19 mouse cellular contexts compared by ENCODE assay signal in genomic region chr11:77724766-77725165, GRCm38 (mm10). TPM values are rescaled to one million over a fixed set of nuclear protein-coding genes. Genes with fewer than 3 reads are reported as not detected.
"Had no signal": no experiment of that assay in that cellular context is flagged by ENCODE, and none has a peak within 500 bp of the region (broad histone marks: within the 10 kb centered on the region; RNA-seq: fewer than 3 reads in every experiment).

No protein-coding gene starts in this region.

- H3K4me3 ChIP-seq: limb, embryonic 12.5 days; liver, embryonic 13.5 days; lung, embryonic 15.5 days; midbrain, embryonic 13.5 days; neural tube, embryonic 13.5 days had no signal

- H3K27me3 ChIP-seq: limb, embryonic 12.5 days; lung, embryonic 15.5 days; midbrain, embryonic 13.5 days; neural tube, embryonic 13.5 days had no signal

- H3K4me2 ChIP-seq: limb, embryonic 12.5 days; liver, embryonic 13.5 days; lung, embryonic 15.5 days; midbrain, embryonic 13.5 days; neural tube, embryonic 13.5 days had no signal

- ATAC-seq: liver, postnatal 0 days; midbrain, embryonic 13.5 days had no signal

- H3K9ac ChIP-seq: limb, embryonic 12.5 days; liver, embryonic 13.5 days; liver, postnatal 0 days; lung, embryonic 15.5 days; midbrain, embryonic 13.5 days; neural tube, embryonic 13.5 days had no signal

- H3K36me3 ChIP-seq: limb, embryonic 12.5 days; liver, embryonic 13.5 days; lung, embryonic 15.5 days; midbrain, embryonic 13.5 days; neural tube, embryonic 13.5 days had no signal

- DNase-seq: kidney, adult 9 months; kidney, postnatal 36 days; liver; liver, embryonic 13.5 days; liver, postnatal 0 days; right cerebral cortex, postnatal 4 days; spleen, adult 18-20 months; thymus, adult 18-20 months; thymus, postnatal 25 days had no signal

- H3K4me1 ChIP-seq: limb, embryonic 12.5 days; liver, embryonic 13.5 days; lung, embryonic 15.5 days had no signal

- H3K9me3 ChIP-seq: limb, embryonic 12.5 days; liver, embryonic 13.5 days; lung, embryonic 15.5 days; midbrain, embryonic 13.5 days; neural tube, embryonic 13.5 days had no signal

- H3K27ac ChIP-seq: kidney, postnatal 0 days; limb, embryonic 12.5 days; liver, embryonic 13.5 days; lung, embryonic 15.5 days; midbrain, embryonic 13.5 days; neural tube, embryonic 13.5 days had no signal

RNA-seq across cellular contexts. Expression of gene Cryba1, which starts 0.3 kb away (rescaled TPM):
- total RNA-seq: layer of hippocampus, adult 18-20 months; left cerebral cortex, postnatal 14 days; megakaryocyte-erythroid progenitor cell, adult 5-6 weeks had no signal
- polyA plus RNA-seq: kidney, postnatal 0 days; limb, embryonic 12.5 days; liver, embryonic 13.5 days; liver, postnatal 0 days; lung, embryonic 15.5 days; stomach, embryonic 14.5 days; urinary bladder, adult 2 months had no signal
